Mouse (Mus musculus) gastrocnemius, adult 8-10 months (tissue): ENCODE data around the gene Ralgps1. TPM values are rescaled to one million over a fixed set of nuclear protein-coding genes. Genes with fewer than 3 reads are reported as not detected.

ENCODE experiments used
- DNase-seq, 2 experiments: peaks; one replicate each; pipeline ENCODE4 v3.0.0; 2022; ENCODE audit warnings: low spot score in 2 of 2
- total RNA-seq, 4 experiments: library from RNA; stranded (reverse); gene quantifications; 2 replicates each; pipeline ENCODE4 v1.2.4; 2022

Ralgps1 gene
- total RNA-seq, 4 experiments from 2014 or later: 1.8 to 3.2 (median 2.2) TPM

- DNase-seq: no peak
Observed at GRCm38 (mm10) chr2:33246841-33247240, 124.4 kb downstream of the Ralgps1 start.

- no peak for DNase-seq
Observed at GRCm38 (mm10) chr2:33245350-33245749, 125.9 kb downstream of the Ralgps1 start.

- DNase-seq: no peak
Observed at GRCm38 (mm10) chr2:33244880-33245279, 126.4 kb downstream of the Ralgps1 start.

- no peak for DNase-seq
Observed at GRCm38 (mm10) chr2:33237581-33237980, 133.7 kb downstream of the Ralgps1 start.

GRCm38 (mm10) chr2:33234848-33235247 lies 136.4 kb downstream of the Ralgps1 start:
- DNase-seq: no peak

- no peak for DNase-seq
Observed at GRCm38 (mm10) chr2:33233856-33234255, 137.4 kb downstream of the Ralgps1 start.

- no peak for DNase-seq
Observed at GRCm38 (mm10) chr2:33232782-33233570, 138.3 kb downstream of the Ralgps1 start.

- DNase-seq: no peak
Observed at GRCm38 (mm10) chr2:33231788-33232187, 139.5 kb downstream of the Ralgps1 start.

GRCm38 (mm10) chr2:33230701-33231100 lies 140.6 kb downstream of the Ralgps1 start:
- no peak for DNase-seq

- no peak for DNase-seq
Observed at GRCm38 (mm10) chr2:33228551-33228950, 142.7 kb downstream of the Ralgps1 start.

- DNase-seq: no peak
Observed at GRCm38 (mm10) chr2:33228077-33228476, 143.2 kb downstream of the Ralgps1 start.

- no peak for DNase-seq
Observed at GRCm38 (mm10) chr2:33225921-33226320, 145.4 kb downstream of the Ralgps1 start.

GRCm38 (mm10) chr2:33223656-33224358 lies 147.5 kb downstream of the Ralgps1 start:
- no peak for DNase-seq

GRCm38 (mm10) chr2:33222480-33222879 lies 148.8 kb downstream of the Ralgps1 start:
- DNase-seq: no peak

GRCm38 (mm10) chr2:33221339-33221900 lies 149.9 kb downstream of the Ralgps1 start:
- no peak for DNase-seq

- DNase-seq: no peak
Observed at GRCm38 (mm10) chr2:33220674-33221338, 150.5 kb downstream of the Ralgps1 start.

- DNase-seq: peak; percentile 55 to 57
Observed at GRCm38 (mm10) chr2:33220246-33220645, 151.0 kb downstream of the Ralgps1 start.

GRCm38 (mm10) chr2:33219637-33220036 lies 151.6 kb downstream of the Ralgps1 start:
- DNase-seq: no peak

- DNase-seq: peak in 1 of 2 experiments; percentile 29
Observed at GRCm38 (mm10) chr2:33218903-33219625, 152.2 kb downstream of the Ralgps1 start.

GRCm38 (mm10) chr2:33217425-33217794 lies 153.9 kb downstream of the Ralgps1 start:
- no peak for DNase-seq
